Mouse (Mus musculus): ENCODE data around the gene 4833420G17Rik.

DNA sequence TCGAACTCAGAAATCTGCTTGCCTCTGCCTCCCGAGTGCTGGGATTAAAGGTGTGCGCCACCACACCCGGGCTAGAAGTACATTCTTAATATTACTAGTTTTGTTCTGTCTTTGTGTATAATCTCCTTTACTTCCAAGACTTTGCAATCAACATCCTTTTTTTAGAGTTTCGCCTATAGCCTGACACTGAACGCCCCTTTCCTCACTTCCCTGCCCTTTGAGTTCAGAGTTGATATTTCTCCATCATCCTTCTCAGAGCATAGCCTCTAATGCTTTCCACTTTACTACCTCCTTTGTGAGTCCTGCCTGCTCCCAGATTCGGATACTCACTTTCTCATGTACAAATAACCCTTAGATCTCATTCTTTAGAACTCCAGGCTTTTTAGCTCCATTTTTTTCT lies 28.2 kb upstream of the 4833420G17Rik start:
- TF ChIP-seq CTCF (IDR thresholded peaks at IDR 0.05; ENCODE audit: borderline replicate concordance, insufficient read depth, low read depth, low read length) (no peak), POLR2A (IDR thresholded peaks at IDR 0.05; ENCODE audit: borderline replicate concordance, insufficient read depth, low read length) (no peak)
